Mouse (Mus musculus): ENCODE measurements around the gene Nmnat2. TPM values are rescaled to one million over a fixed set of nuclear protein-coding genes. Genes with fewer than 3 reads are reported as not detected.
A peak's percentile ranks its signal among the peaks of the same experiment; 100 is the strongest.

Nmnat2 gene
- polyA plus RNA-seq, 1 experiment from 2014 or later, result 52.2 TPM

DNA sequence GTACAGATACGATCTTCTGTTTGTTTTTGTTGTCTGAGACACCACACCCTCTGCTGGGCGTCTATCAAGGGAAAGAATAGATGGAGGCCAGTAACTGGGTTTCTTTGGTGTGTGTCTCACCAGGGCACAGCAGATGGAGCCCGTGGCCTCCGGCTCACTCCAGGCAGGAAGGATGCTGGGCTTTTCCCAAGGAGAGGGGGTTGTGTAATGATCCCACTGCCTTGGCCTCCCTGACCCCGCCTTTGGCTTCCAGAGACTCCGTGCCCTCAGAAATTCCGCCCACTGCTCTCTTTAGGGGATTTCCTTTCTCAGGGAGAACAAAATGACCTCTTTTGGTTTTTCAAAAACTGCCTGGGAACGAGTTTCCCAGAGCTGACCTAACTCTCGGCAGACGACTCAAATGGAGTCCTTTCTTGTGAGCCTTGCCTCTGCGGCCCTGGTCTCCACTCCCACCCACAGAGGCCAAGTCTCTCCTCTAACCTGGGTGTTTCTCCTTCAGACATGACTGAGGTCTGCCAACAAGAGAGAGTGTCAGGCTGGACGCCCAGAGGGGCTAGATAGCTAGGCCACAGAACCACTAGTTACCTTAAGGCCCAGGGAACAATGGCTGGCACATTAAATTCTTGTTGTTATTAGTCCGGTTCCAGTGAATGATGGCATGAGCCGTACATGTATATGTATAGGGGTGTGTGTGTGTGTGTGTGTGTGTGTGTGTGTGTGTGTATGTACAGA lies 93.5 kb downstream of the Nmnat2 start:
- Histone ChIP-seq H3K4me1 (peaks cover 29% of the 10 kb centered on the region), H3K4me2 (replicated peaks) (no peak overlapping the region), H3K4me3 (no peak overlapping the region), H3K9me3 (no peaks in the 10 kb centered on the region), H3K27ac (no peak overlapping the region), H3K36me3 (no peaks in the 10 kb centered on the region), H3K27me3 (replicated peaks) (peaks cover 26% of the 10 kb centered on the region), H3K9ac (no peak overlapping the region)
- ATAC-seq (ENCODE audit: low FRiP score, low read depth), result peak; percentile 55; the same call in 1 of the 2 replicates
- 15% methylated on average over 14 of the region's 14 CpGs for WGBS

DNA sequence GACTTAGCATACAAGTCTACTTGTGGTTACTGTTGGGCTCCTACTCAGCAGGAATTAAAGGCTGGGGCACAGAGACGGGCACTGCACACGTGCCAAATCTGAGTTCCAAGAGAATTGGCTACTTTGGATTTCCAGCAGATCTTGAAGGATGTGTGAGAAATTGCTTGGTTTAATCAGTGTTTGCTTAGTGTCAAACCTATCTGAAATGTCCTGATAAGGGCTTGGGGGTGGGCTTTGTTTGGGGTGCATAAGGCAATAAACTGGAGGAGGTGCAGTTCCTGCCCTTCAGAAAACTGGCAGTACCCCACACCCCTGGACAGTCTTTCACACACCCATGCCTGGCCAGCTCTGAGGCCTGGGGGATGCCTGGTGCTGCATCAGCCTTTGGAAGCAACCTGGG lies 94.7 kb downstream of the Nmnat2 start:
- ATAC-seq (ENCODE audit: low FRiP score, low read depth), result no peak
- Histone ChIP-seq H3K9me3 (no peaks in the 10 kb centered on the region), H3K9ac (no peak overlapping the region; the same call in 1 of the 2 replicates), H3K36me3 (no peaks in the 10 kb centered on the region), H3K4me1 (peaks cover 22% of the 10 kb centered on the region), H3K4me2 (replicated peaks) (no peak overlapping the region), H3K4me3 (no peak overlapping the region), H3K27ac (no peak overlapping the region), H3K27me3 (replicated peaks) (peaks cover 26% of the 10 kb centered on the region)
- 82% methylated on average over 2 of the region's 2 CpGs for WGBS

DNA sequence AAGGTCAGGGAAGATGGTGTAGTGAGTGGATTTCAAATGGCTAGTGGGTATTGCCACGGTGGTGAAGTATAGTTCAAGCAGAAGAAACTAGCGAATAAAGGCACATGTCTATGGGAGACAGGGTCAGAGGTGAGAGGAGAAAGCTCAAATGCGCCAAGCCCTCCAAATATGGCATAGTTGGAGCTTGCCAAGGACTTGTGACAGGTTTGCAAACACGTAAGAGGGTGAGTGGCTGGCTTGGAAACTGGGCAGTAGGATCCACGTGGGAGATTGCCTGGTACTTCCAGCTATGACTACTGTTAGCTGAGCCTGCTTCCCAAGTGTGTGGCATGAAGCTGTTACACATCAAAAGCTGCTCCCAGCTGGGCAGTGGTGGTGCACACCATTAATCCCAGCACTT lies 96.7 kb downstream of the Nmnat2 start:
- ATAC-seq (ENCODE audit: low FRiP score, low read depth), result no peak
- Histone ChIP-seq H3K27me3 (replicated peaks) (peaks cover 29% of the 10 kb centered on the region), H3K27ac (no peak overlapping the region), H3K9me3 (no peaks in the 10 kb centered on the region), H3K36me3 (no peaks in the 10 kb centered on the region), H3K4me3 (no peak overlapping the region), H3K4me1 (peaks cover 27% of the 10 kb centered on the region), H3K4me2 (replicated peaks) (no peak overlapping the region), H3K9ac (no peak overlapping the region)
- 79% methylated on average over 5 of the region's 5 CpGs for WGBS

DNA sequence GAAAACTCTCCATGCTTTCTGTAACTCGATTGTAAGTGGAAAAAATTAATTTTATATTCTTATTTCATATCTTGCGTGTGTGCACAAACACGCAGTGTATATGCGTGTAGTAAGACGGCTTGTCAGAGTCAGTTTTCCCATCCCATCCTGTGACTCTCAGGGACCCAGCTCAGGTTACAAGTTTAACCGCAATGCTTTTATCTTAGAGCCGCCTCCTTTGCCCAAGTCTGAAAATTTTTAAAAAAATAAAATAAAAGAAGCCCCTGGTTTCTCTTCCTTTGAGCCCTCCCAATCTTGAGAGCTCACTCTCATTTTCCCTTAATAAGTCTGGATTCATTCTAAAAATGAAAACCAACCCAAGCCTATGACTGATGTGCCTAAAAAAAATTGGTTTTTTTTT lies 98.8 kb downstream of the Nmnat2 start:
- no peaks in the 10 kb centered on the region for H3K9me3 ChIP-seq
- no peak overlapping the region for H3K4me2 ChIP-seq (replicated peaks)
- WGBS, result 16% methylated on average over 7 of the region's 7 CpGs
- H3K4me1 ChIP-seq, result peaks cover 14% of the 10 kb centered on the region; the same call in 1 of the 2 replicates
- no peak overlapping the region for H3K4me3 ChIP-seq
- H3K9ac ChIP-seq, result no peak overlapping the region
- H3K27me3 ChIP-seq (replicated peaks), result peaks cover 40% of the 10 kb centered on the region
- H3K36me3 ChIP-seq, result no peaks in the 10 kb centered on the region
- H3K27ac ChIP-seq, result no peak overlapping the region
- ATAC-seq (ENCODE audit: low FRiP score, low read depth), result 0 out of 2 replicates have a peak, but pooled peaks have one; percentile 14

DNA sequence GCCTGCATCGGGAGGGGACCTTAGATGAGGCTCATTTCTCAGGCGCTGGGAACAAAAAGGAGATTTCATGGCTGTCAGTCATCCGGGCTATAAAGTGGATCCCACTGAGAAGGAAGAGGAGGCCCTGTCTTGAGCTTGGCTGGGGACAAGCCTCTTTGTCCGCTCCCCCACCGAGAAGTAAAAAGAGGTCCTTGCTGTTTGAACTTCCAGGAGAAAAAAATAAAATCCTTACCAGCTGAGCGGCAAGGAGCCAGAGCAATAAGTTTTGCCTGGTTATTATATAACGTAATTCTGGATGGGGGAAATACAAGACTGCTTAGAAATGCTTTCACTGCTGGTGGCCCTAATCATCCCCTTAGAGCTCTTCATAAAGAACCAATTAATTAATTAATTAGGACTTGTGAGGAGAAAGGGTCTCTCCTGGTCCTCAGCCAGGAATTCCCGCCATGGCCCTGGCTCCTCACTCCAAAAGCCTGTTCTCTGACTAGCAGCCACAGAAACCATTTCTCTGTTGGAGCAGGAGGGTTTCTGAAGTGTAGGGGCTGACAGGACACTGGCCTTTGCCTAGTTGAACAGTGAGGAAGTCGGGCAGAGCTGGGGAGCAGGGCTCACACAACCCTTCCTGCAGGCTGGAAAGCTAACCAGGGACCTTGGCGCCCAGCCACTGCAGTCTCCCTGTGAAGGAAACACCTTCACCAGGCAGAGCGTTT lies 99.5 kb downstream of the Nmnat2 start:
- ATAC-seq (ENCODE audit: low FRiP score, low read depth), result peak; percentile 64; the same call in 1 of the 2 replicates
- no peak overlapping the region for H3K4me3 ChIP-seq
- H3K27me3 ChIP-seq (replicated peaks), result peaks cover 40% of the 10 kb centered on the region
- H3K9ac ChIP-seq, result no peak overlapping the region
- H3K4me2 ChIP-seq (replicated peaks), result peak overlapping the region; percentile 19
- H3K9me3 ChIP-seq, result no peaks in the 10 kb centered on the region
- no peak overlapping the region for H3K27ac ChIP-seq
- 5% methylated on average over 11 of the region's 11 CpGs for WGBS
- no peaks in the 10 kb centered on the region for H3K36me3 ChIP-seq
- H3K4me1 ChIP-seq, result peaks cover 14% of the 10 kb centered on the region; the same call in 1 of the 2 replicates

DNA sequence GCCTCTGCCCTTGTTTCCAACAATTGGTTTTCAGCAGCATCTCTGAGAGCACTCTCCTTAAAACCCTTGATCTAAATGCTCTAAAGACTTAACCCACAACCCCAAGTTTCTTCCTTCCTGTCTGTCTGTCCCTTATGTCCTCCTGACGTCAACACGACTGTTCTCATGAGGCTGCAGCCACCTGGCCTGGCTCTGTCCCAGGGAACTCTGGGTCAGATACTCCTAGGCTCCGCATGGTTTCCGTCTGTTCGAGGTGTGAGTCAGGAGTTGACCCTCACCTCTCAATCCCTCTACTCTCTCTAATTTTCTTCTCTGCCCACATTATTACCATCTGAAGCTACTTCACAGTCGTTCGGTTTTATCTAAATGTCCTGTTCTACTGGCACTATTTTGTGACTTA lies 103.5 kb downstream of the Nmnat2 start:
- WGBS, result 83% methylated on average over 7 of the region's 7 CpGs
- Histone ChIP-seq H3K9ac (no peak overlapping the region), H3K4me2 (replicated peaks) (no peak overlapping the region), H3K36me3 (no peaks in the 10 kb centered on the region), H3K27me3 (replicated peaks) (peaks cover 28% of the 10 kb centered on the region), H3K27ac (no peak overlapping the region), H3K4me1 (peaks cover 25% of the 10 kb centered on the region), H3K4me3 (no peak overlapping the region), H3K9me3 (no peaks in the 10 kb centered on the region)
- no peak for ATAC-seq (ENCODE audit: low FRiP score, low read depth)

DNA sequence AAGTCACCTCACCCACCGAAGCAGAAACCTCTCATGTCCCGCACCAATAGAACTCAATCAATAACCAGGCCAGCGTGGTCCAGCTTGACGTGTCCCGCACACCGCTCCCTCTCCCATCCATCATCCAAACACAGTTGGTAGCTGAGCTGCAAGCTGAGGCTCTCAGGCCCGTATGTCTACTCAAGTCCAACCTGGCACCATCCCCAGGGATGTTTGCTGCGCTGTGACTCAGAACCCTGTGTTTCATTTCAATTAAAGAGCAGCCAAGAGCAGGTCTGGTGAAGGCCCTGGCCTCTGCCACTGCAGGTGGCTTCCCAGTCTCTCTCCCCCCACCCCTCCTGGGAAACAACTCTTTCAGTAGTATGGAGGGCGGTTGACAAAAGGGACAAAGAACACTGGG lies 104.8 kb downstream of the Nmnat2 start:
- H3K27me3 ChIP-seq (replicated peaks), result peaks cover 28% of the 10 kb centered on the region
- no peaks in the 10 kb centered on the region for H3K9me3 ChIP-seq
- ATAC-seq (ENCODE audit: low FRiP score, low read depth), result no peak
- H3K27ac ChIP-seq, result no peak overlapping the region
- no peak overlapping the region for H3K4me3 ChIP-seq
- H3K4me1 ChIP-seq, result peaks cover 21% of the 10 kb centered on the region
- no peak overlapping the region for H3K9ac ChIP-seq
- H3K4me2 ChIP-seq (replicated peaks), result no peak overlapping the region
- WGBS, result 65% methylated on average over 9 of the region's 9 CpGs
- no peaks in the 10 kb centered on the region for H3K36me3 ChIP-seq

DNA sequence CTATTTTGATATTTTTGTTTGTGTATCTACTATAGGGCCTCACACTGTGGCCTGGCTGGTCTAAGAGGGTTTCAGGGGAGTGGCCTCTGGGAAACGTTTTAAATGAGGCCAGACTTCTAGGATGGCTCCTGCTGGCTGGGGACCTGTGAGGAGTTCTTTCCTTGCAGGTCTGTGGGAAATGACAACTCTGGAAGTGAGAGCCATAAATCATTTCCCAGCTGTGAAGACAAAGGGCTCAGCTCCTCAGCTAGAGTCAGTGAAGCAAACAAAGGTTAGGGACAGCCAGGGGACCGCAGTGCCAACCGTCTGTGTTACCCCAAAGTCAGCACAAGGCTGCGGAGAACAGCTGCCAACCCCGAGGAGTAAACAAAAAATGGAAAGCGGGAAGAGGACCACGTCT lies 107.8 kb downstream of the Nmnat2 start:
- H3K27me3 ChIP-seq (replicated peaks), result peaks cover 11% of the 10 kb centered on the region
- ATAC-seq (ENCODE audit: low FRiP score, low read depth), result peak; percentile 59; the same call in 1 of the 2 replicates
- no peaks in the 10 kb centered on the region for H3K9me3 ChIP-seq
- no peaks in the 10 kb centered on the region for H3K36me3 ChIP-seq
- peak overlapping the region; percentile 23 for H3K4me2 ChIP-seq (replicated peaks)
- H3K4me1 ChIP-seq, result peaks cover 17% of the 10 kb centered on the region
- peak overlapping the region; percentile 11; the same call in 1 of the 2 replicates for H3K27ac ChIP-seq
- WGBS, result 10% methylated on average over 7 of the region's 7 CpGs
- H3K4me3 ChIP-seq, result no peak overlapping the region
- H3K9ac ChIP-seq, result no peak overlapping the region

DNA sequence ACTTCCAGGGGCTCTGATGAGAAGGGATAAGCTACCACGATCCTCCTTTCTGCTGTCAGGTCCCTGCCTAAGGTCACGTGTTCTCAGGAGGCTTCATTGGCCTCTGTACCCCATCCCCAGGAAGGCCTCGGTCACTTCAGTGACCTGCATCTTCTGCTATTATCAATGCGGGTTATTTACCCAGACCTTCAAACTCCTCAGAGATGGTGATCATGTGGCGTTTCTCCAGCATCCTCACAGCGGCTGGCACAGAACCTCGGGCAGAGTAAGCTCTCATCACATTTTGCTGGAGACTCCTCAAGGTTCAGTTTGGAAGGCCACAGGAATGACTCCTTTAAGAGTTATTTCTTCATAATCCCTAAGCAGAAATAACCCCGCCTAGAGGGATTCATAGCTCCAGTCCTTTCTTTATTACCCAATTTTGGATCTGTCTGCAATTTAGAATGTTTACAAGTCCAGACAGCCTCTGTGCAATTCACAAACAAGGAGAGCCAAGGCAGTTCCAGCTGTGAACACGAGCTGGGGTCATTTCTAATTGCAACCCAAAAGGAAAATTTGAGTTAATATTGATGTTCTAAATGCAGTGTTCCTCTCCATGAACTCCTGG lies 110.1 kb downstream of the Nmnat2 start:
- H3K9ac ChIP-seq, result no peak overlapping the region
- H3K4me1 ChIP-seq, result peaks cover 11% of the 10 kb centered on the region
- no peaks in the 10 kb centered on the region for H3K9me3 ChIP-seq
- H3K4me2 ChIP-seq (replicated peaks), result no peak overlapping the region
- H3K27me3 ChIP-seq (replicated peaks), result peaks cover 1% of the 10 kb centered on the region; the same call in 1 of the 2 replicates
- no peak for ATAC-seq (ENCODE audit: low FRiP score, low read depth)
- H3K4me3 ChIP-seq, result no peak overlapping the region
- H3K36me3 ChIP-seq, result no peaks in the 10 kb centered on the region
- WGBS, result 88% methylated on average over 9 of the region's 9 CpGs
- no peak overlapping the region for H3K27ac ChIP-seq

DNA sequence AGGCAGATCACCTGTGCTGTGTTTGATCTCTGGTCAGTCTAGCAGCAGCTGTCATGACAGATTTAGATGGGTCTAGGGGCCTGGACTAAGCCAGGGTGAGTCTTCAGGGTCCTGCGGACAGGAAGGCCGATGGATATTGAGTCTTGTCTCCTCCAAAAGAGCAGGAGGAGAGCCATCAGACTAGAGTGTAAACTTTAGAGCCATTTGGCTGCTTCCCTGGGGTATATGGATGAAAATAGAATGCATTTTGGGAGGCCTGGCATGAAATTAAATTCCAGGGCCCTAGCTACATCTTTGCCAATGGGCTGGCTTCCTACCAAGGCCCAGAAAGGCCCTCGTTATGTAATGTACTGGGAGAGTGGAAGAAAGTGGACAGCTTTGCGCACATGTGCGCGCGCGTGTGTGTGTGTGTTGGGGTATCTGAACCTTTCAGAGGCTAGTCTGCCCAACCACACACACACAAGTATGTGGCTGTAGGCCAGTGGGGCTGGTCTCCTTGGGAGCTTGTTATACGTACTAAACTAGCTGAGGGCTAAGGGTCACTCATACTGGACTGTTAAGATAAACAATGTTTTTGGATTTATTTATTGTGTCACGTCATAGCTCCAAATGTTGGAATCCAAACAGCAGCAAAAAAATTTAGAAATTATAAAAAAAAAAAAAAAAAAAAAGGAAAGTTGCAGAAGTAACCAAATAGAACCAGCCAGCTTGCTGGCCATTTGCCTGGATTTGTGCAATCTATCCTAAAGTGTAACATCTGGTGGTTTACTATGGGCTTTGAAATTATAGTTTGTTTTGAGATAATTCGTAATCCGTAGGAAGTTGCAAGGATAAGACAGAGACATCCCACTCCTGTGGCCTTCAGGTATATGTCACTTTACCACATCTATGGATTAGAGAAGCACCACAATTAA lies 110.9 kb downstream of the Nmnat2 start:
- Histone ChIP-seq H3K36me3 (no peaks in the 10 kb centered on the region), H3K27ac (no peak overlapping the region), H3K4me1 (peaks cover 11% of the 10 kb centered on the region), H3K27me3 (replicated peaks) (0 out of 2 replicates have a peak, but pooled peaks cover under 1% of the 10 kb centered on the region), H3K9me3 (no peaks in the 10 kb centered on the region), H3K4me3 (no peak overlapping the region), H3K9ac (no peak overlapping the region), H3K4me2 (replicated peaks) (no peak overlapping the region)
- ATAC-seq (ENCODE audit: low FRiP score, low read depth), result no peak
- WGBS, result 92% methylated on average over 12 of the region's 12 CpGs

DNA sequence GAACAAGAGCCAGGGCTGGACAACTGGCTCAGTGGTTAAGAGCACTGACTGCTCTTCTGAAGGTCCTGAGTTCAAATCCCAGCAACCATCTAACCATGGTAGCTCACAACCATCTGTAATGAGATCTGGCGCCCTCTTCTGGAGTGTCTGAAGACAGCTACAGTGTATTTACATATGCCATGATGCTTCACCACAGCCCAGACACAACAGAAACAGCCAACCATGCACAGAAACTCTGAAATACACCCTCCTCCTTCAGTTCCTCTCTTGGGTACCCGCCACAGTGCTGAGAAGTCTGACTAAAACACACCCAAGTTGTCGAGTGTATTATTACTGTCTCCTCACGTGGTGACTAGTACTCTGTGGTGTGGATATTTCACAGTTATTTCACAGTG lies 111.6 kb downstream of the Nmnat2 start:
- peaks cover 11% of the 10 kb centered on the region for H3K4me1 ChIP-seq
- no peaks in the 10 kb centered on the region for H3K36me3 ChIP-seq
- no peak overlapping the region for H3K27ac ChIP-seq
- H3K9me3 ChIP-seq, result no peaks in the 10 kb centered on the region
- peaks cover 5% of the 10 kb centered on the region; the same call in 1 of the 2 replicates for H3K27me3 ChIP-seq (replicated peaks)
- H3K4me3 ChIP-seq, result no peak overlapping the region
- 82% methylated on average over 4 of the region's 4 CpGs for WGBS
- no peak overlapping the region for H3K4me2 ChIP-seq (replicated peaks)
- no peak overlapping the region for H3K9ac ChIP-seq
- ATAC-seq (ENCODE audit: low FRiP score, low read depth), result no peak

Data from neural tube, embryonic 12.5 days (tissue).